30 mouse cellular contexts compared by ENCODE assay signal in the genomic region with DNA sequence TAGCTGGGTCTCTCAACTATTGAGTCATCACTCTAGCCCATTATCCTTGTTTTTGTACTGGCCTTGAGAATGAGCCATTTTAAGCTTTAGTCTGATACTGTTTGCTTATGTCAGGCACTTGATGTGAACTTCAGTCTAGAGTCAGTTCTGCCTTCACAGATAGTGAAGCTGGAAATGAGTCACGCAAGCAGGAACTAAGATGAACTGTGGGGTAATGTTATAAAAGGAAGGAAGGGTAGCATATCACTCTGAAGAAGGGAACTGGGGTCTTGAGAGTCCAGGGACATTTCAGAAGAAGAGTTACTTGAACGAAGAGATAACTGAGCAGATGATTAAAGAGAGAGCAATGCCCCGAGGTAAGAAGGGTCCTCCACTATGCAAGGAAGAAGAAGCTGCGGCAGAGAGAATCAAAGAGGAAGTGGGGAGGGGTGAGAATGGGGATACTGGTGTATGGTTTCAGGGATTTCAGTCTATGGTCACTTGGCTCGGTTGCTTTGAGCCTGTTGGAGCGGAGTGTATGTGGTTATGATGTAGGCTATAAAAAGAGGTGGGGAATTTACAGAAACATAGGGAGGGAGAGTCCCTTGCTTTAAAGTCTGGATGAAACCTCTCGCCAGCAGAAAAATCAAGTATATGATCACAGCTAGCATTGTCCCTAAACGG. TPM values are rescaled to one million over a fixed set of nuclear protein-coding genes. Genes with fewer than 3 reads are reported as not detected.
DNase-seq lines count a peak whose midpoint lies in the region; ATAC-seq lines count a peak whose summit lies in the region.
"Had no signal": no experiment of that assay in that cellular context is flagged by ENCODE, and none has a peak within 500 bp of the region (broad histone marks: within the 10 kb centered on the region; RNA-seq: fewer than 3 reads in every experiment).

No protein-coding gene starts in this region.

- intact Hi-C loops in heart, postnatal 36 days (cut with DNase I) = no loop called here

- DNase-seq in 416B (ENCODE audit: low read depth) (peak; percentile 83), A20 (ENCODE audit: low read depth, low spot score) (peak; percentile 13)
- DNase-seq in heart, postnatal 36 days = no peak
- DNase-seq in layer of hippocampus, postnatal 36 days = no peak
- no peak for DNase-seq in cerebellum, postnatal 10 days
- DNase-seq: adrenal gland, adult 8-10 months; adrenal gland, postnatal 14 days; adrenal gland, postnatal 36 days; cerebellum, adult 11-12 months; cerebellum, adult 2 months; cerebellum, adult 9-11 months; cerebellum, postnatal 25 days; embryo, embryonic 11 days had no signal

- H3K27me3 ChIP-seq in kidney, embryonic 15.5 days = no peaks in the 10 kb centered on the region
- H3K27me3 ChIP-seq: embryonic facial prominence, embryonic 13.5 days; embryonic facial prominence, embryonic 15.5 days; forebrain, embryonic 12.5 days had no signal

- no peaks in the 10 kb centered on the region for H3K9me3 ChIP-seq in kidney, embryonic 15.5 days (replicated peaks)
- H3K9me3 ChIP-seq: embryonic facial prominence, embryonic 13.5 days; embryonic facial prominence, embryonic 15.5 days; forebrain, embryonic 10.5 days; forebrain, embryonic 12.5 days; G1E had no signal

- no peak overlapping the region for H3K4me2 ChIP-seq in kidney, embryonic 15.5 days
- H3K4me2 ChIP-seq: embryonic facial prominence, embryonic 13.5 days; embryonic facial prominence, embryonic 15.5 days; forebrain, embryonic 12.5 days had no signal

- 77% methylated on average over 8 of the region's 8 CpGs for WGBS in kidney, embryonic 15.5 days

- H3K4me1 ChIP-seq in kidney, embryonic 15.5 days = no peaks in the 10 kb centered on the region
- H3K4me1 ChIP-seq: embryonic facial prominence, embryonic 13.5 days; embryonic facial prominence, embryonic 15.5 days; forebrain, embryonic 10.5 days; forebrain, embryonic 12.5 days had no signal

- H3K9ac ChIP-seq in kidney, embryonic 15.5 days = no peak overlapping the region
- H3K9ac ChIP-seq: embryonic facial prominence, embryonic 13.5 days; embryonic facial prominence, embryonic 15.5 days; forebrain, embryonic 12.5 days had no signal

- H3K36me3 ChIP-seq in kidney, embryonic 15.5 days = no peaks in the 10 kb centered on the region
- H3K36me3 ChIP-seq: embryonic facial prominence, embryonic 13.5 days; embryonic facial prominence, embryonic 15.5 days; forebrain, embryonic 10.5 days; forebrain, embryonic 12.5 days; G1E had no signal

- ATAC-seq in common myeloid progenitor, adult 5-6 weeks (replicated peaks; ENCODE audit: low read depth, poor library complexity, severe bottlenecking) = peak; percentile 69
- 0 out of 2 replicates have a peak, but pooled peaks have one; percentile 24 for ATAC-seq in megakaryocyte, adult 5-6 weeks (ENCODE audit: poor library complexity, severe bottlenecking)
- ATAC-seq in kidney, embryonic 15.5 days (replicated peaks; ENCODE audit: low FRiP score) = no peak
- ATAC-seq: activated CD4-positive, CD25-positive, alpha-beta regulatory T cell, adult 4 months; forebrain, embryonic 14.5 days; forebrain, embryonic 16.5 days; Patski had no signal

- H3K27ac ChIP-seq in kidney, embryonic 15.5 days = no peak overlapping the region
- H3K27ac ChIP-seq: embryonic facial prominence, embryonic 13.5 days; embryonic facial prominence, embryonic 15.5 days; forebrain, embryonic 10.5 days; forebrain, embryonic 12.5 days had no signal

- H3K4me3 ChIP-seq in kidney, embryonic 15.5 days (replicated peaks) = no peak overlapping the region
- H3K4me3 ChIP-seq: embryonic facial prominence, embryonic 13.5 days; embryonic facial prominence, embryonic 15.5 days; erythroblast, embryonic 14.5 days; forebrain, embryonic 10.5 days; forebrain, embryonic 12.5 days had no signal

RNA-seq across cellular contexts. Expression of a gene that starts 3.8 kb away (rescaled TPM):
- total RNA-seq in common myeloid progenitor, adult 5-6 weeks (2017) = not detected in 2 replicates
- total RNA-seq in megakaryocyte, adult 5-6 weeks (2015) = not detected in 2 replicates
- total RNA-seq in megakaryocyte, adult 5-6 weeks (2017) = not detected in 2 replicates
- total RNA-seq in heart, postnatal 36 days (2021) = not detected
- total RNA-seq in layer of hippocampus, postnatal 36 days (2021) = not detected
- not detected in 2 replicates for polyA plus RNA-seq in kidney, embryonic 15.5 days (2015; fragmentation: Nextera tagmentation; extraction: Ambion mirVana)
- total RNA-seq: adrenal gland, adult 18-20 months; adrenal gland, adult 8-10 months; adrenal gland, postnatal 14 days; adrenal gland, postnatal 36 days had no signal
- polyA plus RNA-seq: C2C12; cerebellum, adult 2 months; embryonic facial prominence, embryonic 11.5 days; embryonic facial prominence, embryonic 15.5 days; erythroblast, embryonic 14.5 days; forebrain, embryonic 10.5 days; forebrain, embryonic 12.5 days; forebrain, embryonic 14.5 days; frontal cortex, adult 2 months; G1E; Patski had no signal

RNA-seq across cellular contexts. Expression of a gene that starts 14.9 kb away (rescaled TPM):
- total RNA-seq in common myeloid progenitor, adult 5-6 weeks (2017) = not detected in 2 replicates
- not detected in 2 replicates for total RNA-seq in megakaryocyte, adult 5-6 weeks (2015)
- not detected in 2 replicates for total RNA-seq in megakaryocyte, adult 5-6 weeks (2017)
- total RNA-seq in heart, postnatal 36 days (2021) = not detected
- 10 to 100 TPM; 38.8 to 43.3 TPM for total RNA-seq in layer of hippocampus, postnatal 36 days (2021)
- 0.17 and 0.26 TPM in 2 replicates for polyA plus RNA-seq in kidney, embryonic 15.5 days (2015; fragmentation: Nextera tagmentation; extraction: Ambion mirVana)
- polyA plus RNA-seq: activated CD4-positive, CD25-positive, alpha-beta regulatory T cell, adult 4 months; C2C12; erythroblast, embryonic 14.5 days; G1E; Patski had no signal

RNA-seq across cellular contexts. Expression of a gene that starts 29.1 kb away (rescaled TPM):
- total RNA-seq in common myeloid progenitor, adult 5-6 weeks (2017) = not detected in 2 replicates
- not detected in 2 replicates for total RNA-seq in megakaryocyte, adult 5-6 weeks (2015)
- not detected in 2 replicates for total RNA-seq in megakaryocyte, adult 5-6 weeks (2017)
- not detected for total RNA-seq in heart, postnatal 36 days (2021)
- not detected for total RNA-seq in layer of hippocampus, postnatal 36 days (2021)
- not detected in 2 replicates for polyA plus RNA-seq in kidney, embryonic 15.5 days (2015; fragmentation: Nextera tagmentation; extraction: Ambion mirVana)
- total RNA-seq: adrenal gland, adult 18-20 months; adrenal gland, adult 8-10 months; adrenal gland, postnatal 14 days; adrenal gland, postnatal 36 days had no signal
- polyA plus RNA-seq: activated CD4-positive, CD25-positive, alpha-beta regulatory T cell, adult 4 months; C2C12; embryonic facial prominence, embryonic 11.5 days; erythroblast, embryonic 14.5 days; forebrain, embryonic 10.5 days; forebrain, embryonic 12.5 days; frontal cortex, adult 2 months; G1E; Patski had no signal

Comparison
In these comparisons a context has a peak if more than half of its experiments do, and no peak if none do; other contexts are left out.
1. DNase-seq: peak in 416B (single experiment) and A20 (single experiment); none in heart, postnatal 36 days (0 of 2), layer of hippocampus, postnatal 36 days (0 of 2) and cerebellum, postnatal 10 days (0 of 2).
2. RNA of a gene that starts 14.9 kb away (total RNA-seq): 38.8 to 43.3 TPM in layer of hippocampus, postnatal 36 days; not detected in common myeloid progenitor, adult 5-6 weeks, not detected in megakaryocyte, adult 5-6 weeks and not detected in heart, postnatal 36 days; every median in the first group is over 10 times any median in the second.